9 mouse cellular contexts compared by ENCODE assay signal in the genomic region with DNA sequence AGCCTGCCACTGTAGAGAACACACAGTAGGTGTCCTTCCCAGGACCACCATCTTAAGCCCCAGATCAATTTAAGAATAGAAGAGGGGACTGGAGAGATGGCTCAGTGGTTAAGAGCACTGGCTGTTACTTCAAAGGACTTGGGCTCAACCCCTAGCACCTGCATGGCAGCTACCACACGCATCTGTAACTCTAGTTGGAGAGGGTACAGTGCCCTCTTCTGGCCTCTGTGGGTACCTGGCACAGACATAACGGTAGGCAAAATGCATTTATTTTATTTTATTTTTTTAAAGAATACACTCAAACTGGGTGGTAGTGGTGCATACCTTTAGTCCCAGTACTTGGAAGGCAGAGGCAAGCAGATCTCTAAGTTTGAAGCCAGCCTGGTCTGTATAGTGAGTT.
DNase-seq lines count a peak whose midpoint lies in the region; ATAC-seq and TF ChIP-seq lines count a peak whose summit lies in the region.
"Had no signal": no experiment of that assay in that cellular context is flagged by ENCODE, and none has a peak within 500 bp of the region (broad histone marks: within the 10 kb centered on the region; RNA-seq: fewer than 3 reads in every experiment).

No protein-coding gene starts in this region.

- H3K4me3 ChIP-seq in lung, postnatal 0 days (ENCODE audit: low read depth, low read length), result no peak overlapping the region
- H3K4me3 ChIP-seq: intestine, embryonic 15.5 days had no signal

- WGBS in lung, postnatal 0 days, result 50% methylated on average over 2 of the region's 2 CpGs

- H3K27ac ChIP-seq in lung, postnatal 0 days (ENCODE audit: low read length), result no peak overlapping the region
- H3K27ac ChIP-seq: intestine, embryonic 15.5 days had no signal

- no peak overlapping the region for H3K4me2 ChIP-seq in lung, postnatal 0 days (replicated peaks; ENCODE audit: low read depth, low read length)
- H3K4me2 ChIP-seq: intestine, embryonic 15.5 days had no signal

- H3K27me3 ChIP-seq in lung, postnatal 0 days (replicated peaks; ENCODE audit: insufficient read depth, low read length), result no peaks in the 10 kb centered on the region
- H3K27me3 ChIP-seq: intestine, embryonic 15.5 days had no signal

- DNase-seq in embryo, embryonic 10 days (ENCODE audit: low spot score), result peak; percentile 52
- DNase-seq in embryo, embryonic 9.5 days (ENCODE audit: extremely low spot score), result no peak
- DNase-seq in lung, postnatal 0 days (ENCODE audit: low spot score), result peak; percentile 28
- no peak for DNase-seq in lung, postnatal 25 days (ENCODE audit: low spot score)
- peak; percentile 24 for DNase-seq in brain, embryonic 14.5 days (ENCODE audit: low read depth)
- DNase-seq in thymus, postnatal 0 days (ENCODE audit: low spot score), result peak; percentile 72
- DNase-seq in left cerebral cortex, postnatal 36 days (ENCODE audit: low spot score in 2 of 2), result no peak
- DNase-seq in right cerebral cortex, postnatal 25 days, result no peak

- no peaks in the 10 kb centered on the region; the same call in 1 of the 2 replicates for H3K4me1 ChIP-seq in lung, postnatal 0 days (ENCODE audit: insufficient read depth, low read depth, low read length)

- peak; percentile 23; the same call in 1 of the 2 replicates for ATAC-seq in lung, postnatal 0 days
- ATAC-seq: intestine, embryonic 15.5 days had no signal

- intact Hi-C loops in left cerebral cortex, postnatal 36 days (cut with DNase I), result loop anchor here (2.0 kb wide), 1 partner anchor 252 kb away; no protein-coding TSS in a partner anchor

- no peaks in the 10 kb centered on the region for H3K9me3 ChIP-seq in lung, postnatal 0 days (ENCODE audit: low read length)
- H3K9me3 ChIP-seq: intestine, embryonic 15.5 days had no signal

- no peak for TF ChIP-seq EP300 in lung, postnatal 0 days (IDR thresholded peaks at IDR 0.05)

- no peaks in the 10 kb centered on the region for H3K36me3 ChIP-seq in lung, postnatal 0 days (ENCODE audit: insufficient read depth, low read length)
- H3K36me3 ChIP-seq: intestine, embryonic 15.5 days had no signal

- no peak for TF ChIP-seq POLR2A in brain, embryonic 14.5 days (IDR thresholded peaks at IDR 0.05; ENCODE audit: borderline replicate concordance, extremely low read depth, insufficient read depth, insufficient read length, poor library complexity, severe bottlenecking)

- H3K9ac ChIP-seq in lung, postnatal 0 days (replicated peaks; ENCODE audit: low read depth), result no peak overlapping the region
- H3K9ac ChIP-seq: intestine, embryonic 15.5 days had no signal

- peak; percentile 59 for TF ChIP-seq CTCF in lung, postnatal 0 days (IDR thresholded peaks at IDR 0.05)
- TF ChIP-seq CTCF in brain, embryonic 14.5 days (IDR thresholded peaks at IDR 0.05; ENCODE audit: borderline replicate concordance, extremely low read depth, insufficient read depth, insufficient read length), result peak; percentile 29; the same call in 1 of the 2 replicates

Comparison
In these comparisons a context has a peak if more than half of its experiments do, and no peak if none do; other contexts are left out.
1. DNase-seq: peak in embryo, embryonic 10 days (single experiment), lung, postnatal 0 days (single experiment), brain, embryonic 14.5 days (single experiment) and thymus, postnatal 0 days (single experiment); none in embryo, embryonic 9.5 days (single experiment), lung, postnatal 25 days (single experiment), left cerebral cortex, postnatal 36 days (0 of 2) and right cerebral cortex, postnatal 25 days (single experiment).